Mouse (Mus musculus) heart, postnatal 25 days (tissue): ENCODE measurements around the gene Eif3i. TPM values are rescaled to one million over a fixed set of nuclear protein-coding genes. Genes with fewer than 3 reads are reported as not detected.
A peak's percentile ranks its signal among the peaks of the same experiment; 100 is the strongest.

Experiments used
- DNase-seq: peaks from one replicate; pipeline ENCODE4 v3.0.0; 2022; ENCODE audit warnings: low spot score
- intact Hi-C: fragments of 180-260 bp; cut with DNase I; formaldehyde crosslinking; loops from one replicate; pipeline ENCODE4 v1.15.1; 2025
- total RNA-seq, 2 experiments: library from RNA; stranded (reverse); gene quantifications; 2 replicates each; pipeline ENCODE4 v1.2.3; 2021

Eif3i gene
- total RNA-seq, 2 experiments from 2014 or later: 119 to 129 TPM

DNA sequence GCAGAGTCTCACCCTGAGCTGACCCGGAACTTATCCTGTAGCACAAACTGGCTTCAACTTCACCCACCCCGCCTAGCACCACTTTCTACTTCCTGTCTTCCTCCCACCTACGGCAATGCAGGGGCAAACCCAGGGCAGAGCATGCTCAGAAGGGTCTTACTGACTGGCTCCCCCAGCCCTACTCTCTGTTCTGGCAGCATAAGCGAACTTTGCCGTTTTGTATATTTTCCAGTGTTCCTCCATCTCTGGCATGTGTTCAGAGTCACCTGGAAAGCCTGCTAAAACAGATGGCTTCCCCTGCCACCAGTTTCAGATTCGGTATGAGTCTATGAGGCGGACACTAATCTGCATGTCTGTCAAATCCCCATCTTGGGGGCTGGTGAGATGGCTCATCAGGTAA is 20.1 kb downstream of the Eif3i start:
- DNase-seq: no peak
- intact Hi-C loops: no loop called here

DNA sequence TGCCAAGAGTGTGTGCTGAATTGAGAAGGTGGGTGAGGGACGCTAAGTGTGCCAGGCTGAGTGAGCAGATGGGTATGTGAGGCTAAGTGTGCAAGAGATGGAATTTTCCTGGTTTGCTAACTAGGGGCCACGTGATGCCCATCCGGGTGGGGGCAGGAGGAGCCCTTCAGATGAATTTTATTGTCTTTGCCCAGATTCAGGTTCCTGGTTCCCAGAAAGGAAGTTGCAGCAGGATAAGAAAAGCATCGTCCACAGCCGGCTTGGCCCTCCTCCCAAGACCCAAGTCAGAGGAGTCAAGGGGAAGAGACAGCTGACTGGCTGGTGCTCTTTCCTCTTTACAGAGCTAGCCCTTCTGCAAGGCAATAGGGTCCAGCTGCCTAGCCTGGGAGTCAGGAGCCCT is 22.0 kb downstream of the Eif3i start, which contains the start of gene Fam167b:
Gene Fam167b (minus strand): TSS at position 84 of the 400 bp plus-strand sequence.
- DNase-seq: no peak
- intact Hi-C loops: no loop called here

DNA sequence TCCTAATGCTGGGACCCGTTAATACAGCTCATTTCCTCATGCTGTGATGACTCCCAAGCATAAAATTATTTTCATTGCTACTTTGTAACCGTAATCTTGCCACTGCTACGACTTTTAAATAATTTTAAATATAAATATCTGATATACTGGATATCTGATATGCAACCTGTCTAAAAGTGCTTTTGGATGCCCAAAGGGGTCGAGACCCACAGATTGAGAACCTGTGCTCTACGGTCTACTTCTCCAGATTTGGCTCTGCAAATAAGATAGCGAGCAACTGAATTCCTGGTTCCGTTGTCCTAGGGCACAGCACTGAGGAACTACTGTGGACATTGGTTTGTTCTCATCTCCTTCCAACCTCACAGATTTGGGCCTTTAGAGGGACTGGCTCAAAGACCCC is 22.8 kb downstream of the Eif3i start:
- no peak for DNase-seq
- intact Hi-C loops: no loop called here

DNA sequence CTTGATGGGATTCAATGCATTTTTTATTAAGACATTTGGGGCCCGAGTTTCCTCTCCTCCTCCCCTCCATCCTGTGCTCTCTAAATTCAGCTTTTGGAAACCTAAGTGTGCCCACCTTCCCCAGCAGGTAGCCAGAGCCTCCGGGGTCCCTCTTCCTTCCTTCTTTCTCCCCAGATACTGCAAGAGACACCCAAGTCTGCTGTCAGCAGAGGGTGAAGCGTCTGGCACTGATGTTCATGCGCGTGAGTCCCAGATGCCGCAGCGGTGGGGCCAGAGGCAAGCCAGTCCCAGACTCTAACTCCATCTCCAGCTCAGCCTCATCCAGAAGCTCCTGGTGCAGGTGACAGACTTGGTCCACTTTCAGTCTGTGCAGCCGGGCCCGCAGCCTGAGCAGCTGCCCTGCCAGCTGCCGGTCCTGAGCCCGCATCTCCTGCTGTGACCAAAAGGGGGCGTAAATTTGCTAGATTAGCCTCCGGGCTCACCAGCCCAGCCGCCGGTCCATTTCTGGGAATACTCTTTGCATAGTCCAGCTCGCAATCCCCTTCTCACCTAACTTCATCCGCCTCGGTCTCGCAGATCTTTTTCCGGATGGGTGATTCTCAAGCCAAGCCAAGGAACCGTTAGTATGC is 23.5 kb downstream of the Eif3i start:
- peak; percentile 47 for DNase-seq
- intact Hi-C loops: no loop called here

DNA sequence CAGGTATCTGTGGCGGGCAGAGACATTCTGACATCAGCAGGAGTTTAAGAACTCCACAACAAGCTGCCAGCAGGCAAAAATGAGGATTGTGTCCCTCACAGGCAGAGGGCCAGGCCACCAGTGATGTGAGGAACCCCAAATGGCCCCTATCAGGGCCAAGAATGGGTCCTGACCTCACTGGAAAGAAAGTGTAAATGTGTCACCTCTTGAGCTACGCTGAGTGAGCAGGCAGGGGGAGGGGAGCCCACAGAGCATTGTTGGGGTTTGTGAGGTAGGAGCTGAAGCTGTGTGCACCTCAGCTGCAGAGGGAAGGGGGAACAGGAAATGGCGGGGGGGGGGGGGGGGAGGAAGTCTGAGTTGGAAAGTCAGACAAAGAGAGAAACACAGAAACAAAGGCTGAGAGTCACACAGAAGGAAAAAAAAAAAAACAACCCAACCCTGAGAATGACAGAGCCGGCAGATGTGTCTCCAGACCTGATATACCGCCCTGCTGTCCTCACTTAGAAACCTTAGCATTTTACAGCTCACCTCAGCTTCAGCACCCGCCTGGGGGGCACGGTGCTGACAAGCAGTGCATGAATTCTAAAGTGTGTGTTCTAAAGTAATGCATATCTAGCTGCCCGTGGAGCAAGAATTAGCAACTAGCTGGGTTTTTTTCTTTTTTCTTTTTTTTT is 25.1 kb downstream of the Eif3i start:
- intact Hi-C loops: no loop called here
- no peak for DNase-seq

DNA sequence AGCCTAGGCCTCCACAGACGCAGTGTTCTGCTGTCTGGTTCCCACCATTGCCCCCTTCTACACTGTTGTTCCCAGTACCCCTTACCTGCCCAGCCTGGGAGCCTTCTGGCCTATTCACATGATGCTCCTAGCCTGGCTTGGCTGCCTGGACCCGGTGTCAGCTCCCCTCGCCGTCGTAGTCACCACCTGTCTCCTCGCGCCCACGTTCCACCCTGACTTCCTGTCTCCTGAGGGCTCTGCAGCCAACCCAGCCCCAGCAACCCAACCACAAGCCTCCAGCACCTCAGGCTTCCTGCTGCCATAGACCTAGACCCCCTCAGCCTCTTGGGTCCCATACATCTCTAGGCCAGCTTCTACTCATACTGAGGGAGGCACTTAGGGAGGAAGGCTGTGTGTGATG is 27.0 kb downstream of the Eif3i start, which contains the start of gene Lck:
Gene Lck (minus strand): TSS at position 212 of the 400 bp plus-strand sequence.
- DNase-seq: no peak

DNA sequence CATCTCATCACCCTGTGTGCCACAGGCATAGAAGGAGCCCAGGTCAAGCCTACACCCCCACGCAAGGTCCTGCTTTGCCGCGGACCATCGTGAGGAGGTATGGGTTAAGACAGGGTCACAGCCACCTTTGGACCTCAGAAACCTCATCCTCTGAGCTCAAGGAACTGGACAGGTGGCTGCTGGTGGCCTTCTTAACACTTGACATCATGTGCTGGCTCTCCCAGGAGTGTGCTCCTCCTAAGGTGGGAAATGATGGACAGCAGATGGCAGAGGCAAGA is 27.4 kb downstream of the Eif3i start:
- DNase-seq: no peak
- intact Hi-C loops: no loop called here

More for the DNA sequence above, 27.0 kb downstream of the Eif3i start, which contains the start of gene Lck:
- intact Hi-C loops: no loop called here

DNA sequence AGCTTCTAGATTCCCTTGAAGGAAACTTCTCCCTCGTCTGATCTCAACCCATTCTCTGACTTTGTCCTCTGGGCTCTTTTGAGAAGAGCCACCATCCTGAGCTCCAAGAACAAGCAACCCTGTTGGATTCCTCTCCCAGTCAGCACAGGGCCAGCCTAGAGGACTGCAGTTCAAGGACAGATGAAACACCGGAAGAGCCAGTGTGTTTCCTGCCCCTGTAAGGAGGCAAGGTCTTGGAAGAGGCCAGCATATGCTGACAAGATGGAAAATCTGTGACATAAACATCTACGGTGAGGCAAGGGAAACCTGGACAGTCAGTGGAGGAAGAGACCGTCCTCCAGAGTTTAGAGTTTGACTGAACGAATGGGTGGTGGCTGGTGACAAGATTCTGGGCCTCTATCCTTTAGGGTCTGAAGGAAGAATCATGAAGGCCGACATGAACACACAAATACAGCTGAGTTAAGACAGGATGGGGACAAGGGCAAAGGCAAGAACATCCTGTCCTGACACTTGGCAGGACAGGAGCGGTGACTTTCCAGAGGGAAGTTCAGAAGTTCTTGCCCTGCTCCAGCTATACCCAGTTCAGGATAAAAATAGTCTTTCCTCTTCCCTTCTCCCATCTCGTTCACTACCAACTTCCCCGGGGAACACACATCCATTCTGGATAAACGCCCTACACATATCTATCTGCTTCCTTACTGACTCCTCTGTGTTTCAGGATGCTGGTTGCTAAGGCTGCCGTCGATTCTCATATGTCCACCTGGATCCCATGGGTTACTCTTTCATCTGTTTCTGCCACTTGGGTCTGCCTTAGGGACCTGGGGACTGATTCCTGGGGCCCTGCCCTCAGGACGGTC is 28.0 kb downstream of the Eif3i start:
- intact Hi-C loops: no loop called here
- no peak for DNase-seq

DNA sequence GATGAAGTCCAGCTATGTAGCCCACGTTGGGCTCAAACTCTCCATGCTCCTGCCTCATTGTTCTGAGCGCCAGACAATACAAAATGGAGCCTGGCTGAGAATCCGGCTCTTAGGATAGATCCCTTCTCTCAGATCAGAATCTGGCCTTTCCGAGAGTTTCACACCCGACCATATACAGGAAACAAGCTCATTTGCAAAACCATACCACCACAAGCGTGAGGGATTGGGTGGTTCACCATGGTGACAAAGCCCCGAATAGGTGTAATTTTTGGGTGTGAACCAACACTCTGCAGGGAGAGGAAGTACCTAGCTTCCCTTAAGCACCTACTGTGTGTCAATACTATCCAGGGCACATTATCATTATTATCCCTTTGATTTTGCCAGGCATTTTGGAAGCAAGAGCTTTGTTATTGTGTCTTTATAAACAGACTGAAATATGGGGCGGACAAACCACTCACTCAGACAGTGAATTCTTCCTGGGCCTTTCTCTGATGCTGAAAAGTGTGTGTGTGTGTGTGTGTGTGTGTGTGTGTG is 28.8 kb downstream of the Eif3i start:
- intact Hi-C loops: no loop called here
- no peak for DNase-seq

DNA sequence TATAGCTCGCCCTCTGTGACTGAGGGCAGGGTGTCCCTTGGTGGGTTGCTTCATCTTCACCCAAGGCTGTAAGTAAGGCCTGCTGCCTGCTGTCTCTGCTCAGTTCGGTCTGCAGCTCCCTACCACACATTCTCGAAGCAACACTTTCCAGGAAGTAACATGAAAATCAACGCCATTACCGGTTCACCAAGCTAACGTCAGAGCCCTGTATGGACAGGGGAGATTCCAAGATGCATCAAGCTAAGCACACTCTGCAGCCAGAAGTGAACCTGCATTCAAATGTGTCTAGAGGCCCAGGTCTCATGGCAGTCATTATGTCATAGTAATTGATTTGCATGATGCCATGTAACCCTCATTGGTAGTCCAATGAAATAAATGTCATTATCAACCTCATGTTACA is 30.4 kb downstream of the Eif3i start:
- intact Hi-C loops: no loop called here
- DNase-seq: no peak

DNA sequence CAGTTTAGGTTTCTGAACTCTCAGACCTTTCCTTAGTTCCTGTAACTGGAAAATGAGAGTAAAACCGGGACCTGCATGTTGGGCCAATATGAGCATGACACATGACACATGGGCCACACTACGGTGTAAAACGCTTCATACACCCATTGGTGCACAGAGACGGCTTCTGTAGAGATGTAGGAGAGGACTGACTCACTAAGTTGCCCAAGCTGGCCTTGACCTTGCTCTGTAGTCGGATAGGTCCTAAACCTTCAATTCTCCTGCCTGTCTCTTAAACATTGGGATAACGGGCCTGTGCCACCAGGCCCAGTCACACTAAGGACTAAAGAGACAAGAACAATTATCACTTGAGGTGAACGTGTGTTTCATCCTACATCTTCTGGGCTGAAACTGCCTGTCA is 32.1 kb downstream of the Eif3i start:
- intact Hi-C loops: no loop called here
- DNase-seq: no peak

DNA sequence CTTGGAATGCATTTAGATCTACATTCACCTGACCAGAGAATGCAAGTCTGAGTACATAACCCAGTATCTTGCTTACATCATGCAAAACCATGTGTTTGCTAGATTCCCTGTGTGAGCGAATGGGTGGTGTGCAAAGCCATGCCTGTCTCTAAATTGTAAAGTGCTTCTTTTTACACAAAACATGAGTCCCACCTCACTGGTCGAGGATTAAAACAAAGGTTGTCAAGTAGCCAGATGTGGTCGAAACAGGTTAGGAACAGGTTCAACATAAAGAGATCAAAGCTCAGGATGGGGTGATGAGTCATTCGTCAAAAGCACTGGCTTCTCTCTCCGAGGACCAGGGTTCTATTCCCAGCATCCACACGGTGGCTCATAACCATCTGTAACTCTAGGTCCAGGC is 35.3 kb downstream of the Eif3i start:
- intact Hi-C loops: no loop called here
- DNase-seq: no peak

DNA sequence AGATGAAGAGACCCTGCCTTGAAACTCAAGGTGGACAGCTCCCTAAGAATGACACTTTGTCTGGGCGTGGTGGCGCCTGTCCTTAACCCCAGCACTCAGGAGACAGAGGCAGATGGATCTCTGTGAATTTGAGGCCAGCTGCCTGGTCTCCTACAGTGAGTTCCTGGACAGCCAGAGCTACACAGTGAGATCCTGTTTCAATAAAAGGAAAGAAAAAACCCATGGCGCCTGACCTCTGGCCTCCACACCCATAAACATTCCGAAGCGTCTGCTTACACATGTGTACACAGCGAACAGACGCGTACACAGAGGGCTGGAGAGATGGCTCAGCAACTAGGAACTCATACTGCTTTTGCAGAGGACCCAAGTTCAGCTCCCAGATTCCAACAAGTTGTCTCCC is 36.7 kb downstream of the Eif3i start:
- no peak for DNase-seq
- intact Hi-C loops: no loop called here

DNA sequence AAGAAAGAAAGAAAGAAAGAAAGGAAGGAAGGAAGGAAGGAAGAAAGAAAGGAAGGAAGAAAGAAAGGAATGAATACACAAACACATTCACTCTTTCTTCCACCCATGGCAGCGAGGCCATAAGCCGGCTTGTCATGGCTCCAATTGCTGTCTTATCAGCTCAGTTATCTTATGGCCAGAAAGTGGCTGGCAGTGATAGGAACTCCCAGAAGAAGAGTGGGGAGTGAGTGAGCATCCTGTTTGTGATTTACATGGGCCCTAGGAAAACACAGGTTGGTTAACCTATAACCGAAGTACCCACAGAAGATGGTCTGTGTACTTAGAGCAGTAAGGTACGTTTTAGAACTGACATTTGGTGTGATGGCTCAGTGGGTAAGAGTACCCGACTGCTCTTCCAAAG is 39.3 kb downstream of the Eif3i start:
- intact Hi-C loops: no loop called here
- no peak for DNase-seq

DNA sequence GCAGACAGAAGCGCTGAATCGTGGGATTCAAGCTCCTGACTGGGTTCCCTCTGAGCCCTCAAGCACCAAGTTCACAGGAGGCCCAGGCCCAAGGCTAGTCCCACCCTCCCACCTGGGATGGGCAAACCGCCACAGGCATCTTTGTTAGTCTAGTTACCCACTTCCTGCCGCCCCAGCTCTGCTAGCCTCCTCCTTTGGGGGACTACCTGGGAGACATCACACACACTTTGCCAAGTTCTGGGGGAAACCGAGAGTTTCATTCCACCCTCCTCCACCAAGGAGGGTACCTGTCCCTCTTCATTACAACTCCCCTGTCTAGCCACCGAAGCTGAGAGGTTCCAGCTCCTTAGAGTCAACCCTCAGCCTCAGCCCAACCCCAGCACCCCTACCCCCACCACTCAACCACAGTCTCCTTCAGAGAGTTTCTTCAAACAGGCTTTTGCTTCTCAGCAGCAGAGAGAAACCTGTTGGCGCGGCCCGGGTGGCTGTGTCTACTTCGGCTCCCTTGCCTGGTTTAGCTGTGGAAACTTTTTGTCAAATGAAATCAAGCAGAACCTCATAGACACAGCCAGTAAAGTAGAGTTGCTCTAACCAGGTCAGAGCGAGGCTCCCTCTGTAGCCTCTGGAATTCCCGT is 42.0 kb downstream of the Eif3i start:
- DNase-seq: no peak
- intact Hi-C loops: no loop called here

DNA sequence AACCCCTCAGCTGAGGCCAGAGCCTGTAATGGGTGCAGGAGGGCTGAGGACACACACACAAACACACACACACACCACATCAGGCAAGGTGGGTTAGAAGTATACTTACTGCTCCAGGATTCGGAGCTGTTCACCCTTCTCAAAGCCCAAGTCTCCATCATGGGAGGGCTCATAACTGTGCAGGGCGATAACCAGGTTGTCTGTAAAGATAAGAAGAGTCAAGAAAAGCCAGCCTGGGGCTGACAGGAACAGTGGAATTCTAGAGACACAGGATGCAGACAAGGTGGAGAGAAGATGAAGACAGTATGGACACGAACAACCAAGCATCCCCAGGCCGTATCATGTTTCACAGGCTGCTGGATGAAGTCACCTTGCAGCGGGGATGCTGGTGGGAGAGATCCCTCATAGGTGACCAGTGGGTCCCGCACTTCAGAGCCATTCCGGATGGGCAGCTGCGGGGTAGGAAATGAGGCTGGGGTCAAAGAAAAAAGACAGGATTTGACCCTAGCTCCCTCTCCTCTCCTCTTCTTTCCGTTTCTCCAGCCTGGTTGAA is 43.1 kb downstream of the Eif3i start:
- intact Hi-C loops: no loop called here
- DNase-seq: no peak

DNA sequence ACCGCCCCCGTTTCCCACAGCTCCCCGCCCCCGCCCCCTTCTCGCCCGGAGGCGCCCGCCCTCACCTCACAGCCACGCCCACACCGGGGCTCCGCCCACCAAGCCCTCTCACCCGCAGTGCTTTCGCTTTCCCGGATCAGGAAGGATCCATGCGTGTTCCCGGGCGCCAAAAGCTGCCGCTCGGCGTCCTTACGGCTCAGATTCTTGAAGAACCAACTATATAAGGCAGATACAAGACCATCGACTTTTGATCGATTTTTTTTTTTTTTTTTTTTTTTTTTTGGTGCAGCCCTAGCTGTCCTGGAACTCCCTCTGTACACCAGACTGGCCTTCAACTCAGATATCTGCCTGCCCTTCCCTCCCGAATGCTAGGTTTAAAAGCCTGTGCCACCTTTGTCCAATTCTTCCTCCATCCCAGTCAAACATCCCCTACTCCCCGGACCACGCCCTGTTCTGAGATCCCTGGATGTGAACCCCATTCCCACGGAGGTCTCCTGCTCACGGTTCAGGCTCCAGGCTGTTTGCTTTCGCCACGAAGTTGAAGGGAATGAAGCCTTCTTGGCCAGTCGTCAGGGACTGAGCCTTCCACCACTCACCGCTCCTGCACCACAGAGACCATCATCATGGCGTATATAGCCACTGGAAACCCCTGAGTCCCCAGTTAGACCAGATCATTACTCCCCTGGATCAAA is 43.8 kb downstream of the Eif3i start:
- peak; percentile 75 for DNase-seq
- intact Hi-C loops: no loop called here

DNA sequence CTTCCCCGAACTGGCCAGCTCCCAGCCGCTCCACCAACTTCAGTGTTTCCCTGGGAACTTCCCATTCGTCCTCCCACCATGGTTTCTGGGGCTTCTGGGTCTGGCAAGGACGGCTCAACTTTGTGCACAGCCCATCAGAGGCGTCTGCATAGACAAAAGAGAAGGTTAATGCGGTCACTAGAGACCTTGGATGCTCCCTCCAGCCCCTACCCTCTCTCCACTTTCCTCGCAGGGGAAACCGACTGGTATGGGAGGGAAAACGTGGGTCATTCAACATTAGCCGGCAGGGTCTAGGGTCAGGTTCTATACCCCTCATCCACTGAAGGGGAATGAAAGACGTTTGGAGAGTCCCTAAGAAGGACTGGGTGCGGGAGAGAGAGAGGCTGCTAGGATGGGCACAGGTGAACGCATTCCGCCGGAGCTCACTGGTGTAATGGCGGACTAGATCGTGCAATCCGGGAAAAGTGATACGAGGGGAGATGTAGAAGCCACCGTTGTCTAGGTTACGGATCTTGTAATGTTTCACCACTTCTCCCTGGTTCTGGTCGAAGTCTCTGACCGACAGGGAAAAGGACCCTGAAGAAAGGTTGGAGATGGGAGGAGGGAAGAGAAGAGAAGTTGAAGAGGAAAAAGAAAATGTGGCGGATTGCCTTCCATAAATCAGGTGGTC is 44.5 kb downstream of the Eif3i start:
- intact Hi-C loops: no loop called here

DNA sequence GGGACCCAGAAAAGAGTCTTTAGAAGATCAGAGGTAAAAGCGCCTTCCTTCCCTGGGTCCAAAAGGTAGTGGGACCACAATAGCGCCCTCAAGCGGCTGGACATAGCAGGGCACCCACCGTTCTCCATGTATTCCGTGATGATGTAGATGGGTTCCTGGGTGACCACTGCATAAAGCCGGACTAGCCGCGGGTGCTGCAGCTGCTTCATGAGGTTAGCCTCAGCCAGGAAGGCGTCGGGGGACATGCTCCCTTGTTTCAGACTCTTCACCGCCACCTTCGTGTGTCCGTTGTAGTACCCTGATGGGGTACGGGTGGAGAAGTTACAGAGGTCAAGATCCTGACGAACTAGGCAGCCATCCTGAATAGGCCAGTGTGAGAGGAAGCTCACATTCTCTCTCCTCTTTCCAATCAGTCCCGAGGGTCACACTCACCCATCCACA is 45.0 kb downstream of the Eif3i start:
- intact Hi-C loops: no loop called here
- no peak for DNase-seq

More for the DNA sequence above, 44.5 kb downstream of the Eif3i start:
- no peak for DNase-seq
